Mouse (Mus musculus): ENCODE results near the gene Ttll3. TPM values are rescaled to one million over a fixed set of nuclear protein-coding genes. Genes with fewer than 3 reads are reported as not detected.

Ttll3 gene
- polyA plus RNA-seq, 1 experiment = 3.8 TPM

DNA sequence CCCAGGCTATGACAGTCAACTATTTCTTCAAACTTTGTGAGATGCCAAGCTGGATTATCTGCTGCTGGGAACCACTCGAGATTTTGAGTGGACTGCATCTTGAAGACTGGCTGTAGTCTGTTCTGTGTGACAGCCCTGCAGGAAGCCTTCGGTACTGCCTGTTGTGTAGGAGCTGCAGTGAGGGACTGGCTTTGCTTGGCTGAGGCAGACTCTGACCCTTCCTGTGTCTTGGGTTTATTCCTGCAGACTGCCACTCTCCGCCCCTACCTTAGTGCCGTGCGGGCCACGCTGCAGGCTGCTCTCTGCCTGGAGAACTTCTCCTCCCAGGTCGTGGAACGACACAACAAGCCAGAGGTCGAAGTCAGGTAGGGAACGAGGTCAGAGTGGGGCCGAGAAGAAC lies 8.6 kb upstream of the Ttll3 start:
- H3K4me3 ChIP-seq (ENCODE audit: low read depth, low read length) = no peak overlapping the region
- no peaks in the 10 kb centered on the region for H3K9me3 ChIP-seq (replicated peaks; ENCODE audit: control insufficient read depth, insufficient read depth, low read length, poor library complexity, severe bottlenecking)
- H3K9ac ChIP-seq (ENCODE audit: low read depth, poor library complexity, severe bottlenecking) = no peak overlapping the region
- H3K36me3 ChIP-seq (ENCODE audit: control insufficient read depth, insufficient read depth, low read length, poor library complexity, severe bottlenecking) = peaks cover 45% of the 10 kb centered on the region
- H3K27me3 ChIP-seq (ENCODE audit: control insufficient read depth, insufficient read depth, low read length, poor library complexity, severe bottlenecking) = no peaks in the 10 kb centered on the region
- H3K27ac ChIP-seq (ENCODE audit: insufficient read depth, low read length) = no peak overlapping the region
- H3K4me1 ChIP-seq (ENCODE audit: control insufficient read depth, insufficient read depth, low read length) = peaks cover 2% of the 10 kb centered on the region
- TF ChIP-seq CTCF (IDR thresholded peaks at IDR 0.05; ENCODE audit: low read depth, low read length) (no peak), EP300 (IDR thresholded peaks at IDR 0.05; ENCODE audit: insufficient read depth, low read depth, low read length) (no peak), POLR2A (IDR thresholded peaks at IDR 0.05; ENCODE audit: insufficient read depth, low read length) (no peak)

DNA sequence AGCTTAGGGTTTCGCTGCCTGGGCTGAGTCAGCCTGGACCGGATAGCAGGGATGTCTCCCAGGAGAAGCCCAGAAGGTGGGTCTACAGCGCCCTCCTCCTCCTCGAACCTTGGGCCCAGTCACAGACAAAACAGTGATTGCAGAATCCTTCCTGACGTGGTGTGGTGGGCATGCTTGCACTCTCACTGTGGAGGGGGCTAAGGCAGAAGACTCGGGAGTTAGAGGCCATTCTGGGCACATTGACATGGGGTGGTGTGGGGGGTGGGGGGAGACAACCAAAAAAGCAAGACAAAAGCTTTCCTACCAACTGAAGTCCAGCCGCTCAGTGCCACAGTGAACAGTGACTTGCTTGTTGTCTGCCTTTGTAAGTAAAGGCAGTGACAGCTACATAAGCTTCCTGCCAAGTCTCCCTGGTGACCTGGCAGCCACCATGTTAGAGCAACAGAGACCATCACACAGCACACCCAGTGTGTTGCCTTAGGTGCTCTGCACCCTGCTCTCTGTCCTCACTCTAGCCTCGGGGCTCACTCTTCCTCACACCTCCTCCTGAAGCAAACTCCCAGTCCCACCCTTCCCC lies 4.6 kb upstream of the Ttll3 start:
- no peak for TF ChIP-seq EP300 (IDR thresholded peaks at IDR 0.05; ENCODE audit: insufficient read depth, low read depth, low read length)
- TF ChIP-seq CTCF (IDR thresholded peaks at IDR 0.05; ENCODE audit: low read depth, low read length) = no peak
- no peak for TF ChIP-seq POLR2A (IDR thresholded peaks at IDR 0.05; ENCODE audit: insufficient read depth, low read length)
- H3K9ac ChIP-seq (ENCODE audit: low read depth, poor library complexity, severe bottlenecking) = no peak overlapping the region
- no peaks in the 10 kb centered on the region for H3K27me3 ChIP-seq (ENCODE audit: control insufficient read depth, insufficient read depth, low read length, poor library complexity, severe bottlenecking)
- H3K36me3 ChIP-seq (ENCODE audit: control insufficient read depth, insufficient read depth, low read length, poor library complexity, severe bottlenecking) = peaks cover 67% of the 10 kb centered on the region
- no peak overlapping the region for H3K4me3 ChIP-seq (ENCODE audit: low read depth, low read length)
- no peaks in the 10 kb centered on the region for H3K4me1 ChIP-seq (ENCODE audit: control insufficient read depth, insufficient read depth, low read length)
- H3K9me3 ChIP-seq (replicated peaks; ENCODE audit: control insufficient read depth, insufficient read depth, low read length, poor library complexity, severe bottlenecking) = no peaks in the 10 kb centered on the region
- H3K27ac ChIP-seq (ENCODE audit: insufficient read depth, low read length) = no peak overlapping the region

DNA sequence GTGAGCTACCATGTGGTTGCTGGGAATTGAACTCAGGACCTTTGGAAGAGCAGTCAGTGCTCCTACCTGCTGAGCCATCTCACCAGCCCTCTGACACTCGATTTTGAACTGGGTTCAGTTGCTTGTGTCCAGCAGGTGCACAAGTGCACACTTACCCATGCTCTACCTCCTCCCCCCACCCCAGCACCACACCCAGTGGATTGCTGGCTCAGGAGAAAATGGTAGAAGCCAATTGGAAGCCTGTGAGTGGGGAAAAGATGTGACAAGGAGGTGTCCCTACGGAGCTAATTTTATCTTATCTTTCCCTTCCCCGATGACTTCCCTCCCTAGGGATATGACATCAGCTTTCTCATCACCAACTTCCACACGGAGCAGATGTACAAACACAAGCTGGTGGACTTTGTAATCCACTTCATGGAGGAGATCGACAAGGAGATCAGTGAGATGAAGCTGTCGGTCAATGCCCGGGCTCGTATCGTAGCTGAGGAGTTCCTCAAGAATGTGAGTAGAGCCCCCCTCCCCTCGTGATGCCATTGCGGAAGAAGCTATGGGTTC lies 3.8 kb upstream of the Ttll3 start:
- Histone ChIP-seq H3K9me3 (replicated peaks; ENCODE audit: control insufficient read depth, insufficient read depth, low read length, poor library complexity, severe bottlenecking) (no peaks in the 10 kb centered on the region), H3K4me3 (ENCODE audit: low read depth, low read length) (no peak overlapping the region), H3K36me3 (ENCODE audit: control insufficient read depth, insufficient read depth, low read length, poor library complexity, severe bottlenecking) (peaks cover 74% of the 10 kb centered on the region), H3K9ac (ENCODE audit: low read depth, poor library complexity, severe bottlenecking) (no peak overlapping the region), H3K4me1 (ENCODE audit: control insufficient read depth, insufficient read depth, low read length) (no peaks in the 10 kb centered on the region), H3K27me3 (ENCODE audit: control insufficient read depth, insufficient read depth, low read length, poor library complexity, severe bottlenecking) (no peaks in the 10 kb centered on the region), H3K27ac (ENCODE audit: insufficient read depth, low read length) (no peak overlapping the region)
- TF ChIP-seq POLR2A (IDR thresholded peaks at IDR 0.05; ENCODE audit: insufficient read depth, low read length) = no peak
- no peak for TF ChIP-seq EP300 (IDR thresholded peaks at IDR 0.05; ENCODE audit: insufficient read depth, low read depth, low read length)
- TF ChIP-seq CTCF (IDR thresholded peaks at IDR 0.05; ENCODE audit: low read depth, low read length) = no peak

DNA sequence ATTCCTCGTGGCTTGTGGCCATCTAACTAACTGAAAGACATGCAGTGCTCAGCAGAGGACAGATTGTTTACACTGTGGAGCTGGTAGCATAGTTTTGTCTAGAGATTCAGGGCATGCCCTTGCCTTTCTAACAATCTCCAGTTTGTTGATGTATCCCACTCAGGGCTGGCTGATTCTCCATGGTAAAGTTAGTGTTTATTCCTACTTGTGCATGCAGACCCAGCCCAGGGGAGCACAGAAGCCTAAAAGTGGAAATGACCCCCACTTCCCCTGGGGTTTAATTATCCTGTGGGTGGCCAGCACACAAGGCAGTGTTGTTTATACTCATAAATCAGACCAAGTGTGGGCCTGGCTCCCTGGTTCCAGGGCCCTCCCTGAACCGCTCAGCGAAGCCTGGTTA lies 3.0 kb upstream of the Ttll3 start:
- H3K27ac ChIP-seq (ENCODE audit: insufficient read depth, low read length) = no peak overlapping the region

DNA sequence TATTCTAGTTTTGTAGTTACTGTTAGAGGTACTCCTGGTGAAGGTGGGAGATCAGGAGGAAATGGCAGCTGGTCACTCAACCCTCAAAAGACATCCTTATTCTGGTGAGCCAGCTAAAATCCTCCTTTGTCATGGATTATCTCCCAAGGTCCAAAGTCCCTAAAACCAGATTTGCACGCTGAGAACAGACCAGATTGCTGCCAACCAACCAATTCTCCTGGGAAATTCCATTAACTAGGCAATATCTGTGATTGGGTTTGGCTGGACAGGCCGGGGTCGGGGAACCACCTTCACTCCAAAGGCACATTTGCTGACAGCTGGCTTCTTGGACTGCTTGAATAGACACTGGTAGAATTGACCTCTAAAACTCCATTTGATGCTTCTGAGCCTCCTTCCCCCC lies 1.7 kb downstream of the Ttll3 start:
- H3K9ac ChIP-seq (ENCODE audit: low read depth, poor library complexity, severe bottlenecking) = no peak overlapping the region

More for the DNA sequence above, 3.0 kb upstream of the Ttll3 start:
- no peaks in the 10 kb centered on the region for H3K9me3 ChIP-seq (replicated peaks; ENCODE audit: control insufficient read depth, insufficient read depth, low read length, poor library complexity, severe bottlenecking)
- H3K36me3 ChIP-seq (ENCODE audit: control insufficient read depth, insufficient read depth, low read length, poor library complexity, severe bottlenecking) = peaks cover 69% of the 10 kb centered on the region
- no peak overlapping the region for H3K9ac ChIP-seq (ENCODE audit: low read depth, poor library complexity, severe bottlenecking)
- TF ChIP-seq CTCF (IDR thresholded peaks at IDR 0.05; ENCODE audit: low read depth, low read length) (no peak), POLR2A (IDR thresholded peaks at IDR 0.05; ENCODE audit: insufficient read depth, low read length) (no peak), EP300 (IDR thresholded peaks at IDR 0.05; ENCODE audit: insufficient read depth, low read depth, low read length) (no peak)
- no peaks in the 10 kb centered on the region for H3K4me1 ChIP-seq (ENCODE audit: control insufficient read depth, insufficient read depth, low read length)
- no peak overlapping the region for H3K4me3 ChIP-seq (ENCODE audit: low read depth, low read length)
- H3K27me3 ChIP-seq (ENCODE audit: control insufficient read depth, insufficient read depth, low read length, poor library complexity, severe bottlenecking) = no peaks in the 10 kb centered on the region

DNA sequence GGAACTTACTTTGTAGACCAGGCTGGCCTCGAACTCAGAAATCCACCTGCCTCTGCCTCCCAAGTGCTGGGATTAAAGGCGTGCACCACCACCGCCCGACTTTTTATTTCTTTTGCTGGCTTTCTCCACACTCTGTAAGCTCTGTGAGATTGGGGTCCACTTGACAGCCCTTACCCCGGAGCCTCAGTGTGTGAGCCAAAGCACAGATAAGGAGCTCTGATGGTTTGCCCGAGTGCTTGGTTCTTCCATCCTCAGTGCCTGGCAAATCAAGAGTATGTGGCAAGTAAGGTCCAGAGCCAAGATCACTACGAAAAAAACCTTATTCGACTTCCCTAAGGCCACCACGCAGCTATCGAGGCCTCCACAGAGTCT lies 2.9 kb downstream of the Ttll3 start:
- H3K9ac ChIP-seq (ENCODE audit: low read depth, poor library complexity, severe bottlenecking) = peak overlapping the region; percentile 72
- H3K4me3 ChIP-seq (ENCODE audit: low read depth, low read length) = peak overlapping the region; percentile 59

More for the DNA sequence above, 1.7 kb downstream of the Ttll3 start:
- Histone ChIP-seq H3K27ac (ENCODE audit: insufficient read depth, low read length) (no peak overlapping the region), H3K4me1 (ENCODE audit: control insufficient read depth, insufficient read depth, low read length) (no peaks in the 10 kb centered on the region), H3K27me3 (ENCODE audit: control insufficient read depth, insufficient read depth, low read length, poor library complexity, severe bottlenecking) (no peaks in the 10 kb centered on the region), H3K36me3 (ENCODE audit: control insufficient read depth, insufficient read depth, low read length, poor library complexity, severe bottlenecking) (peaks cover 28% of the 10 kb centered on the region), H3K9me3 (replicated peaks; ENCODE audit: control insufficient read depth, insufficient read depth, low read length, poor library complexity, severe bottlenecking) (no peaks in the 10 kb centered on the region), H3K4me3 (ENCODE audit: low read depth, low read length) (no peak overlapping the region)
- TF ChIP-seq POLR2A (IDR thresholded peaks at IDR 0.05; ENCODE audit: insufficient read depth, low read length) (no peak), CTCF (IDR thresholded peaks at IDR 0.05; ENCODE audit: low read depth, low read length) (no peak), EP300 (IDR thresholded peaks at IDR 0.05; ENCODE audit: insufficient read depth, low read depth, low read length) (no peak)

More for the DNA sequence above, 2.9 kb downstream of the Ttll3 start:
- H3K36me3 ChIP-seq (ENCODE audit: control insufficient read depth, insufficient read depth, low read length, poor library complexity, severe bottlenecking) = peaks cover 18% of the 10 kb centered on the region
- TF ChIP-seq EP300 (IDR thresholded peaks at IDR 0.05; ENCODE audit: insufficient read depth, low read depth, low read length) (no peak), CTCF (IDR thresholded peaks at IDR 0.05; ENCODE audit: low read depth, low read length) (no peak), POLR2A (IDR thresholded peaks at IDR 0.05; ENCODE audit: insufficient read depth, low read length) (no peak)
- peaks cover 3% of the 10 kb centered on the region for H3K4me1 ChIP-seq (ENCODE audit: control insufficient read depth, insufficient read depth, low read length)
- no peak overlapping the region for H3K27ac ChIP-seq (ENCODE audit: insufficient read depth, low read length)
- H3K9me3 ChIP-seq (replicated peaks; ENCODE audit: control insufficient read depth, insufficient read depth, low read length, poor library complexity, severe bottlenecking) = no peaks in the 10 kb centered on the region
- no peaks in the 10 kb centered on the region for H3K27me3 ChIP-seq (ENCODE audit: control insufficient read depth, insufficient read depth, low read length, poor library complexity, severe bottlenecking)

Measured in ES-Bruce4 (cell line).